Mouse (Mus musculus): ENCODE measurements at regions not wholly inside any gene's neighbourhood (a gene's known extent, or its start where the extent isn't known, plus 50 kb on each side); places are given as distances from the start of the nearest gene placed in this dataset.

GRCm38 (mm10) chr13:45189389-45189788 is 110.9 kb downstream of the Gm9817 start:
- H3K4me1 ChIP-seq = no peaks in the 10 kb centered on the region
- H3K4me2 ChIP-seq (replicated peaks) = no peak overlapping the region
- ATAC-seq (replicated peaks) = no peak
- H3K9ac ChIP-seq (replicated peaks) = no peak overlapping the region
- no peaks in the 10 kb centered on the region for H3K9me3 ChIP-seq
- H3K36me3 ChIP-seq = no peaks in the 10 kb centered on the region
- H3K27me3 ChIP-seq = no peaks in the 10 kb centered on the region
- H3K27ac ChIP-seq (replicated peaks) = no peak overlapping the region
- H3K4me3 ChIP-seq = no peak overlapping the region
- 9% methylated on average over 6 of the region's 6 CpGs for WGBS

DNA sequence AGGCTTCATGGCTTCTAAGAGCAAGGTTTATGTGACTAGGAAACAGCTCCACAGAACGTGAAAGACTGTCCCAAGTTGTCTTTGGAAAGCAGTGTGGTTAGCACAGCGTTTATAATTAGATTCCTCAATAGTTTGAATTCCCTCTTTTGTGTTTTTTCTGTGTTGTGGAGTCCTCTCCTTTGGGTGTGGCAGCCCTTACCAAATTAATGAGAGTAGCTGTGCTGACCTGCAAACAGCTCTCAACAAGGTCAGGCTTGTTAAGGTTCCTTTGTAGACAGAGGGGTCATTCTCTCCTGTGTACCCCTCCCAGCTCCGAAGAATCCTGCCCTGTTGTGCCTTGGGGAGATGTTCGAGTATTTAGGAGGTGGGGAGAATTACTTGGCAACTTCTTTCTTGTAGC is 111.7 kb downstream of the Gm9817 start:
- H3K27me3 ChIP-seq = no peaks in the 10 kb centered on the region
- ATAC-seq (replicated peaks) = no peak
- 22% methylated on average over 4 of the region's 4 CpGs for WGBS
- no peak overlapping the region for H3K9ac ChIP-seq (replicated peaks)
- H3K4me3 ChIP-seq = no peak overlapping the region
- no peaks in the 10 kb centered on the region for H3K4me1 ChIP-seq
- no peaks in the 10 kb centered on the region for H3K36me3 ChIP-seq
- no peak overlapping the region for H3K27ac ChIP-seq (replicated peaks)
- no peak overlapping the region for H3K4me2 ChIP-seq (replicated peaks)
- H3K9me3 ChIP-seq = no peaks in the 10 kb centered on the region

DNA sequence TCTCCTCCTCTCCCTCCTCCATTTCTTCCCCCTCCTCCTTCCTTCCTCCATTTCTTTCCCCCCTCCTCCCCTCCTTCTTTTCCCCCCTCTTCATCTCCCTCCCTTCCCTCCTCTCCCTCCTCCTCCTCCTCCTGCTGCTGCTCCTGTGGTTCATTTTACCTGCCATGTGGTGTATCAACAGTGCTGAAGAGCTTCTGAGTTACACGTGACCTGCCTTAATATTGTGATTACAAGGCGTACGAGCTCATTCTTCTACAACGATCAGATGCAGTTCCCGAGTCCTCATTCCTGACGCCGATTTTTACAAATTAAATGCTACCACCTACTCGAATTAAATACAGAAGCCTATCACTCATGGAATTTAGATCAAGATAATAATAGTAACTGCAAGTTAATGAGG is 113.6 kb downstream of the Gm9817 start:
- H3K4me1 ChIP-seq = no peaks in the 10 kb centered on the region
- no peaks in the 10 kb centered on the region for H3K36me3 ChIP-seq
- WGBS = 22% methylated on average over 8 of the region's 8 CpGs
- no peak overlapping the region for H3K4me3 ChIP-seq
- H3K9ac ChIP-seq (replicated peaks) = no peak overlapping the region
- no peak overlapping the region for H3K27ac ChIP-seq (replicated peaks)
- ATAC-seq (replicated peaks) = 0 out of 2 replicates have a peak, but pooled peaks have one; percentile 58
- no peaks in the 10 kb centered on the region for H3K9me3 ChIP-seq
- no peaks in the 10 kb centered on the region for H3K27me3 ChIP-seq
- no peak overlapping the region; the same call in 1 of the 2 replicates for H3K4me2 ChIP-seq (replicated peaks)

- H3K4me1 ChIP-seq = no peaks in the 10 kb centered on the region
- no peak overlapping the region for H3K9ac ChIP-seq (replicated peaks)
- H3K27me3 ChIP-seq = no peaks in the 10 kb centered on the region
- no peak overlapping the region for H3K27ac ChIP-seq (replicated peaks)
- H3K4me3 ChIP-seq = no peak overlapping the region
- no peak for ATAC-seq (replicated peaks)
- H3K36me3 ChIP-seq = no peaks in the 10 kb centered on the region
- no peaks in the 10 kb centered on the region for H3K9me3 ChIP-seq
- WGBS = 77% methylated on average over 2 of the region's 2 CpGs
- H3K4me2 ChIP-seq (replicated peaks) = no peak overlapping the region
These were observed 117.1 kb downstream of the Gm9817 start for GRCm38 (mm10) chr13:45195562-45195961.

- no peak overlapping the region for H3K9ac ChIP-seq (replicated peaks)
- no peak for ATAC-seq (replicated peaks)
These were observed 117.9 kb downstream of the Gm9817 start for GRCm38 (mm10) chr13:45196363-45196762.

DNA sequence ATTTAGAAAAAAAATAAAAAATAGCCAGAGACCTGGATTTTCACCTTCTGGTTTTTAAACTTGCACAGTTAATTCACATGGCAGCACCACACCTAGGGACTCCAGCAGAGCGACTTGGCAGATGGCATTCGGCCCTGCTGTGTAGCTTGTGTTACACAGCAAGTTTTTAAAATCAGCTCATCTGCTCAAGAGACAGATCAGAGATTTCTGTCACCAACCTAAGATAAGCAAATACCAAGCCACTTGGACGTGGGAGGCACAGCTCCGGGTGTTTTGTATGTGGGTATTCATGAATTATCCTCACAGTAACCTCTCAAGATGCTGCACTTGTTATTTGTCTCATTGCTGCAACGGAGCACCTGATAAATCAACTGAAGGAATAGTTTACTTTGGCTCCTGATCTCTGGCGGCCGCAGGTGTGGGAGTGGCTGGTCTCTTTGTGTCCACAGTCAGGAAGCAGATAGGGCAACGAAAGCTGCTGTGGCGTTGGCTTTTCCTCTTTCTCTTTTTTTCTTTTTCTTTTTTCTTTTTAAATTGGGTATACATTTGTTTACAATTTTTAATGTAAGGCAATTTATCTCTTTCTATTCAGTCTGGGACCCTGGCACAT is 122.1 kb downstream of the Gm9817 start:
- 84% methylated on average over 9 of the region's 9 CpGs for WGBS
- no peak overlapping the region for H3K27ac ChIP-seq (replicated peaks)
- no peaks in the 10 kb centered on the region for H3K27me3 ChIP-seq
- H3K36me3 ChIP-seq = no peaks in the 10 kb centered on the region
- ATAC-seq (replicated peaks) = no peak
- H3K9me3 ChIP-seq = no peaks in the 10 kb centered on the region
- H3K4me3 ChIP-seq = no peak overlapping the region
- no peaks in the 10 kb centered on the region for H3K4me1 ChIP-seq
- no peak overlapping the region for H3K9ac ChIP-seq (replicated peaks)
- no peak overlapping the region for H3K4me2 ChIP-seq (replicated peaks)

More at GRCm38 (mm10) chr13:45196363-45196762, 117.9 kb downstream of the Gm9817 start:
- Histone ChIP-seq H3K4me3 (no peak overlapping the region), H3K27ac (replicated peaks) (no peak overlapping the region), H3K27me3 (no peaks in the 10 kb centered on the region), H3K4me1 (no peaks in the 10 kb centered on the region), H3K9me3 (no peaks in the 10 kb centered on the region), H3K36me3 (no peaks in the 10 kb centered on the region), H3K4me2 (replicated peaks) (no peak overlapping the region)

GRCm38 (mm10) chr13:45204856-45205255 is 126.4 kb downstream of the Gm9817 start:
- Histone ChIP-seq H3K4me2 (replicated peaks) (no peak overlapping the region), H3K4me3 (no peak overlapping the region), H3K27me3 (no peaks in the 10 kb centered on the region), H3K9me3 (no peaks in the 10 kb centered on the region), H3K27ac (replicated peaks) (no peak overlapping the region), H3K9ac (replicated peaks) (no peak overlapping the region), H3K4me1 (no peaks in the 10 kb centered on the region), H3K36me3 (no peaks in the 10 kb centered on the region)
- WGBS = 68% methylated on average over 6 of the region's 6 CpGs
- no peak for ATAC-seq (replicated peaks)

DNA sequence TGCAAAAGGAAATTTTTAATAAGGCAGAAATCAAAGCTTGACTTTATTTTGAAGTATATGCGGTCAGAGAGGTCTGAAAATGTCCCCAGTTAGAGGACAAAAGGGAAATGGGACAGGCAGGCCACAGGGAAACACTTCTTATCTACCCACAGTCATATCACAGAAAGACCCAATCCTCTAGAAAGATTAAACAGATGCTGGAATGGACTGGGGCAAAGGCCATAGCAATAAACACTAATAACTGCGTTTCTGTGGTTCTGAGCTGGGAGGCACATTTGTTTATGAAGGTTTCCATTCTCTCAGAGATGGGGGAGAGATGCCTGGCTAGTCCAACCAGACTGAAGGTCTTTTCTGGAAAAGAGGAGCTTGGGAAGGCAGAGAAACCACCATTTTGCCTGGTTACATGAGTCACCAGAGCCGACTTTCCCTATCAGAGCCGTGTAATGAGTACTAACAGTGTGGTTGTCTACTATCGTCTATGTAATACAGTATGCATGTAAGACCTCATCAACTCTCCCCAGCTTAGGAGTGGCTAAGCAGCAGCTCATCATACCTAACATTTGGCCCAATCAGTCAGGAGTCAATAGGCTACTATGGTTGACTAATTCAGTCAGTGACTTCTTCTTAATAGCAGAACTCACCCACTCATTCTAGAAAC is 130.2 kb downstream of the Gm9817 start:
- Histone ChIP-seq H3K9me3 (no peaks in the 10 kb centered on the region), H3K4me3 (no peak overlapping the region), H3K4me2 (replicated peaks) (no peak overlapping the region), H3K27me3 (no peaks in the 10 kb centered on the region), H3K4me1 (peaks cover 8% of the 10 kb centered on the region; the same call in 1 of the 2 replicates), H3K27ac (replicated peaks) (no peak overlapping the region), H3K36me3 (no peaks in the 10 kb centered on the region), H3K9ac (replicated peaks) (no peak overlapping the region)
- WGBS = 97% methylated on average over 5 of the region's 5 CpGs
- ATAC-seq (replicated peaks) = no peak

- no peak for ATAC-seq (replicated peaks)
- H3K27ac ChIP-seq (replicated peaks) = no peak overlapping the region
- no peak overlapping the region for H3K4me2 ChIP-seq (replicated peaks)
- H3K36me3 ChIP-seq = no peaks in the 10 kb centered on the region
- 84% methylated on average over 9 of the region's 9 CpGs for WGBS
- peaks cover 13% of the 10 kb centered on the region for H3K4me1 ChIP-seq
- no peak overlapping the region for H3K9ac ChIP-seq (replicated peaks)
- H3K9me3 ChIP-seq = no peaks in the 10 kb centered on the region
- no peaks in the 10 kb centered on the region for H3K27me3 ChIP-seq
- no peak overlapping the region for H3K4me3 ChIP-seq
These were observed 132.7 kb downstream of the Gm9817 start for GRCm38 (mm10) chr13:45211241-45211640.

DNA sequence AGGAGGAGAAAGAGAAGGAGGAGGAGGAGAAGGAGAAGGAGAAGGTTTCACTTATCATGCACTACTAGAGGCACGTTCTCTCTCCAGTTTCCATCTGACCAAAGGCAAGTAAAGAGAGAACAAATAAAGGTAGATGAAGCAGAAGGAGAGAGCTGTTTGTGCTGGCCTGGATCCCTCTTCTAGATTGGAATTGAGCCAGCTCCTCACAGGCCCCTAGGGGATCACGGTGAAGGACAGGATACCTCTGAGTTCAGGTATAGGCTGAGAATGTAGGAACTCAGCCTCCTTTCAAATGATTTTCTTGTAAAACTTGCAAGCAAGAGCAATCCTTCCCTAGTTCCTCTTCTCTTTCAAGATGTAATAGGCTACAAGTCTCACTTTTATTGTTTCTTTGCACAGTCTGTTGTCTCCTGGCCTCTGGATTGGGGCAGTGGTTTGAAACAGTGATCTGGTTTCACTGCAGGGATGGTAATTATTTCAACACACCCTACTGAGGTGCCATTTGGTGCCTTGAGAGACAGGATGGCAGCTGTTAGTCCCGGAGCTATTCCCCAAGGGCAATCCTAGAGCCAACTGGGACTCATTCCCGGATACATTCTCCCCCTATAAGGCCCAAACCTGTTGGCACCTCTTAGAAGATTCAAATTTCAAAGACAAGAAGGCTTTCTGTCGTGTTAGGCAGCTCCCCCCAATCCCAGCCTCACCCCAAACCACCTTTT is 134.8 kb downstream of the Gm9817 start:
- Histone ChIP-seq H3K27ac (replicated peaks) (no peak overlapping the region), H3K9ac (replicated peaks) (no peak overlapping the region), H3K4me1 (peaks cover 13% of the 10 kb centered on the region), H3K36me3 (no peaks in the 10 kb centered on the region), H3K4me3 (no peak overlapping the region), H3K9me3 (no peaks in the 10 kb centered on the region), H3K4me2 (replicated peaks) (no peak overlapping the region), H3K27me3 (no peaks in the 10 kb centered on the region)
- WGBS = 42% methylated on average over 5 of the region's 5 CpGs
- ATAC-seq (replicated peaks) = peak; percentile 43; the same call in 1 of the 2 replicates

DNA sequence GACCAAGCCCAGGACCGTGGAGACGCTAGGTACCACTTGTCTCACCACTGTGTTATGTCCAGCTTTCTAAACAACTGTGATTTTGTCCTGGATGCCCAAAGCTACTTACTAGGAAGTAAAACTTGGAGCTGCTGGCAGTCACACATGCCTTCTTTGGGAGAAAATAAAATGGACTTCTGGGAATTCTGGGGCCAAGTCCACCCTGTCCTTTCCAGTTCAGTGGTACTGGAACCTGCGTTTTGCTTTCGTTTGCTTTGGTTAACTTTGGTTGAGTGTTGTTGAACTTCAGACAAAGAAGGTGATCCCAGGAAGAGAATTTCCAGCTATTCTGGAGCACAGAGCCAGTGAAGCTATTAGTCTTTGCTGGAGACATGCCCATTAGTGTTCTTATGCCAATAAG is 139.8 kb downstream of the Gm9817 start:
- H3K36me3 ChIP-seq = no peaks in the 10 kb centered on the region
- H3K4me2 ChIP-seq (replicated peaks) = no peak overlapping the region
- no peaks in the 10 kb centered on the region for H3K9me3 ChIP-seq
- H3K27me3 ChIP-seq = no peaks in the 10 kb centered on the region
- WGBS = 91% methylated on average over 4 of the region's 4 CpGs
- H3K27ac ChIP-seq (replicated peaks) = no peak overlapping the region
- no peak overlapping the region for H3K9ac ChIP-seq (replicated peaks)
- ATAC-seq (replicated peaks) = no peak
- H3K4me3 ChIP-seq = no peak overlapping the region
- H3K4me1 ChIP-seq = peaks cover 9% of the 10 kb centered on the region

DNA sequence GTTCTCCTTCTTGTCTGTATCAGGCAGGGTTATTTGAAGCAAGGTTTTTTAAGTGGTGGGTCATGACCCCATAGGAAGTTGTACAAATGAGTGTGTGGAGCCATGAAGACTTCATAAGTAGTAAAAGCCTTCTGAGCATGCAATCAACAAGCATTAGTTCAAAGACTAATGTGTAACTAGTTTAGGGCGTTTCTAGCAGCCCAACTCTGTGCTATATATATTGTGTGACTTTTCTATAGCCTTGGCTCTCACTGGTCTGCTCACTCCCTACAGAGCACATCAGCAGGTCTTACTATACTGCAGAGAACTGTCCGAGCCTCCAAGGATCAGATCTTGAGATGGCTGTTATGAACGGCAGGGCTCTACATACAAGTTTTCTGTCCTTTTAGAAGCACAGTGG is 141.2 kb downstream of the Gm9817 start:
- Histone ChIP-seq H3K27ac (replicated peaks) (no peak overlapping the region), H3K4me1 (no peaks in the 10 kb centered on the region), H3K9ac (replicated peaks) (no peak overlapping the region), H3K27me3 (no peaks in the 10 kb centered on the region), H3K4me2 (replicated peaks) (no peak overlapping the region), H3K4me3 (no peak overlapping the region), H3K36me3 (no peaks in the 10 kb centered on the region), H3K9me3 (no peaks in the 10 kb centered on the region)
- no peak for ATAC-seq (replicated peaks)
- WGBS = 44% methylated on average over 3 of the region's 3 CpGs

Measured in forebrain, embryonic 15.5 days (tissue).